Mouse (Mus musculus) fat pad, adult 2 months (tissue): ENCODE results near the gene Trpv2.
A peak's percentile ranks its signal among the peaks of the same experiment; 100 is the strongest.

ENCODE experiments used
- DNase-seq: peaks from one replicate; pipeline ENCODE4 v3.0.0-alpha.2; 2011; ENCODE audit warnings: low read depth, low spot score; ENCODE audit errors: extremely low read depth

Trpv2 gene

GRCm38 (mm10) chr11:62602619-62603311, 28.5 kb downstream of the Trpv2 start:
- DNase-seq: peak; percentile 49

GRCm38 (mm10) chr11:62603312-62604056, 29.2 kb downstream of the Trpv2 start:
- no peak for DNase-seq

GRCm38 (mm10) chr11:62604123-62604706, 29.9 kb downstream of the Trpv2 start:
- DNase-seq: no peak

- DNase-seq: no peak
Measured at GRCm38 (mm10) chr11:62604886-62605618, 30.8 kb downstream of the Trpv2 start.

- no peak for DNase-seq
Measured at GRCm38 (mm10) chr11:62605619-62606298, 31.5 kb downstream of the Trpv2 start.

- no peak for DNase-seq
Measured at GRCm38 (mm10) chr11:62606299-62607169, 32.2 kb downstream of the Trpv2 start.

- no peak for DNase-seq
Measured at GRCm38 (mm10) chr11:62607170-62607951, 33.1 kb downstream of the Trpv2 start.

- DNase-seq: no peak
Measured at GRCm38 (mm10) chr11:62607952-62608201, 33.6 kb downstream of the Trpv2 start.

- no peak for DNase-seq
Measured at GRCm38 (mm10) chr11:62608826-62609675, 34.8 kb downstream of the Trpv2 start.

- DNase-seq: no peak
Measured at GRCm38 (mm10) chr11:62610304-62610703, 36.0 kb downstream of the Trpv2 start.

GRCm38 (mm10) chr11:62612604-62613003, 38.3 kb downstream of the Trpv2 start:
- no peak for DNase-seq

- DNase-seq: no peak
Measured at GRCm38 (mm10) chr11:62613657-62614365, 39.5 kb downstream of the Trpv2 start.

- no peak for DNase-seq
Measured at GRCm38 (mm10) chr11:62614876-62615410, 40.7 kb downstream of the Trpv2 start.

GRCm38 (mm10) chr11:62615456-62615855, 41.2 kb downstream of the Trpv2 start:
- DNase-seq: no peak

GRCm38 (mm10) chr11:62621079-62621478, 46.8 kb downstream of the Trpv2 start:
- DNase-seq: no peak

GRCm38 (mm10) chr11:62621586-62622283, 47.4 kb downstream of the Trpv2 start:
- DNase-seq: no peak

GRCm38 (mm10) chr11:62622850-62623249, 48.6 kb downstream of the Trpv2 start:
- no peak for DNase-seq
